Mouse (Mus musculus): ENCODE measurements around the gene Eno1. TPM values are rescaled to one million over a fixed set of nuclear protein-coding genes. Genes with fewer than 3 reads are reported as not detected.
"Not testable (repeated sequence)": the region's sequence is repeated elsewhere in the genome, so short reads cannot be mapped to it uniquely, and the experiment has no call there.

The Eno1 gene
- polyA plus RNA-seq, 1 experiment from 2014 or later = 2,045 TPM

DNA sequence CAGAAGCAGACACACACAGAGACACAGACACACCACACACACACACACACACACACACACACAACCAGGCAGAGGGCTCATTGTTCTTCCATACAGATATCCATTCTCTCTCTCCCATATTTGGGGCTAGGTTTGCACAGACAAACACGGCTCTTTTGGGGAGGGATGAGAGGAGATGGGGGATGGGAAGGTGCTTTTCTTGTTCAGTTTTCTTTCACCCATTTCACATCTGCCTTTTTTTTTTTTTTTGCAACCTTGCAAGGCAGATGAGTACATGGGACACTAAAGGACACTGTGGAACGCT lies 46.8 kb downstream of the Eno1 start:
- Histone ChIP-seq H3K4me2 (replicated peaks; ENCODE audit: low read depth, low read length) (peak overlapping the region; percentile 56), H3K4me1 (ENCODE audit: insufficient read depth, low read length) (peaks cover 34% of the 10 kb centered on the region), H3K9me3 (ENCODE audit: low read length) (no peaks in the 10 kb centered on the region), H3K27ac (ENCODE audit: low read length) (peak overlapping the region; percentile 6; the same call in 1 of the 2 replicates), H3K27me3 (ENCODE audit: insufficient read depth, low read length) (no peaks in the 10 kb centered on the region), H3K4me3 (ENCODE audit: low read length) (peak overlapping the region; percentile 98), H3K9ac (replicated peaks; ENCODE audit: low read length) (peak overlapping the region; percentile 19), H3K36me3 (ENCODE audit: insufficient read depth, low read length) (no peaks in the 10 kb centered on the region)
- ATAC-seq (ENCODE audit: low FRiP score, low TSS enrichment) = no peak
- 21% methylated on average over 2 of the region's 2 CpGs for WGBS

DNA sequence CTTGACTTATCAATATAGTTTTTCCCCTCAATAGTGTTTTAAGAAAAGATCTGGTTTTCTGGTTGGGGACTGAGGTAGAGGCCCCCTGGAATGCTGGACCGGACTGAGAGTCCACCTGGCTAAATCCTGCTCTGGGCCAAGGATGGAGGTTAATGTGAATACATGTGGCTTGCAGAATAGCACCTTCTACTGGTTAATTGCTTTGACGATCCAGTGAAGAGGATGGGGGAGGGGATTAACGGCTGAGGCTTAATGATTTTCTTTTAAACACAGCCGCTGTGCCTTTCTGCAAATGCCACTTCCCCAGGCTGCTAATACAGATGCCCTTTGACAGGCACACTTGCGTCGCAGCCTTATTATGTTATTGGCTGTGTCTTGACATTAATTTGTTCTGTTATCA lies 47.5 kb downstream of the Eno1 start:
- peaks cover 37% of the 10 kb centered on the region for H3K4me1 ChIP-seq (ENCODE audit: insufficient read depth, low read length)
- peak overlapping the region; percentile 98; the same call in 1 of the 2 replicates for H3K4me3 ChIP-seq (ENCODE audit: low read length)
- H3K27ac ChIP-seq (ENCODE audit: low read length) = no peak overlapping the region
- no peak overlapping the region for H3K9ac ChIP-seq (replicated peaks; ENCODE audit: low read length)
- no peaks in the 10 kb centered on the region for H3K27me3 ChIP-seq (ENCODE audit: insufficient read depth, low read length)
- 8% methylated on average over 6 of the region's 6 CpGs for WGBS
- ATAC-seq (ENCODE audit: low FRiP score, low TSS enrichment) = no peak
- H3K36me3 ChIP-seq (ENCODE audit: insufficient read depth, low read length) = no peaks in the 10 kb centered on the region
- peak overlapping the region; percentile 56 for H3K4me2 ChIP-seq (replicated peaks; ENCODE audit: low read depth, low read length)
- no peaks in the 10 kb centered on the region for H3K9me3 ChIP-seq (ENCODE audit: low read length)

DNA sequence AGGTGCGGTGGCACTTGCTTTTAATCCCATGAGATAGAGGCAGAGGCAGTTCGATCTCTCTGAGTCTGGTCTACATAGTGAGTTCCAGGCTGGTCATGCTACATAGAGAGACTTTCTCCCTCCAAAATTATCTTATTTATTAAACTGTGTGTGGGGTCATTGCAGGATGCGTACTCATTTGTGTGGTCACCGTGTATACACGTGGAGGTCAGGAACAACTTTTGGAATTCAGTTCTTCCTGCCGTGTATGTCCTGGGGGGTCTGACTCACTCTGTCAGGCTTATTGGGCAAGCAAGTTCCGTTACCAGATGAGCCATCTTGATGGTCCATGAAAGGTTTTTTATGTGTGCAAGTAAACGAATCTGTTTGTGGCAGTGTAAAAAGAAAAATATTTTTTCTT lies 50.5 kb downstream of the Eno1 start:
- H3K4me2 ChIP-seq (replicated peaks; ENCODE audit: low read depth, low read length) = no peak overlapping the region
- 0 out of 2 replicates have a peak, but pooled peaks cover 3% of the 10 kb centered on the region for H3K9me3 ChIP-seq (ENCODE audit: low read length)
- H3K27ac ChIP-seq (ENCODE audit: low read length) = no peak overlapping the region
- peaks cover 41% of the 10 kb centered on the region for H3K4me1 ChIP-seq (ENCODE audit: insufficient read depth, low read length)
- H3K36me3 ChIP-seq (ENCODE audit: insufficient read depth, low read length) = peaks cover 9% of the 10 kb centered on the region; the same call in 1 of the 2 replicates
- no peak overlapping the region for H3K4me3 ChIP-seq (ENCODE audit: low read length)
- no peak overlapping the region for H3K9ac ChIP-seq (replicated peaks; ENCODE audit: low read length)
- ATAC-seq (ENCODE audit: low FRiP score, low TSS enrichment) = no peak
- no peaks in the 10 kb centered on the region for H3K27me3 ChIP-seq (ENCODE audit: insufficient read depth, low read length)
- WGBS = 72% methylated on average over 8 of the region's 8 CpGs

DNA sequence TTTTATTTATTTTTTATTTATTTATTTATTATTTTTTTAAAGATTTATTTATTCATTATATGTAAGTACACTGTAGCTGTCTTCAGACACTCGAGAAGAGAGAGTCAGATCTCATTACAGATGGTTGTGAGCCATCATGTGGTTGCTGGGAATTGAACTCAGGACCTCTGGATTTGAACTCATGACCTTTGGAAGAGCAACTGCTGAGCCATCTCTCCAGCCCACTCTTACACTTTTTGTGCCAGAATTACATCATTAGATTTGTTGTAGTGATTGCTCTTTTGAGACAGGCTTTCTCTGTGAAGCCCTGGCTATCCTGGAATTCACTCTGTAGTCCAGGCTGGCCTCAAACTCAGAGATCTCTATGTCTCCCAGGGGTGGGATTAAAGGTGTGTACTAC lies 50.9 kb downstream of the Eno1 start:
- not testable (repeated sequence) for H3K27me3 ChIP-seq (ENCODE audit: insufficient read depth, low read length); H3K4me2 ChIP-seq (replicated peaks; ENCODE audit: low read depth, low read length); ATAC-seq (ENCODE audit: low FRiP score, low TSS enrichment); H3K36me3 ChIP-seq (ENCODE audit: insufficient read depth, low read length); H3K4me3 ChIP-seq (ENCODE audit: low read length); H3K27ac ChIP-seq (ENCODE audit: low read length); H3K9ac ChIP-seq (replicated peaks; ENCODE audit: low read length); H3K9me3 ChIP-seq (ENCODE audit: low read length)
- H3K4me1 ChIP-seq (ENCODE audit: insufficient read depth, low read length) = peaks cover 41% of the 10 kb centered on the region
- 42% methylated on average over 1 of the region's 1 CpGs for WGBS

DNA sequence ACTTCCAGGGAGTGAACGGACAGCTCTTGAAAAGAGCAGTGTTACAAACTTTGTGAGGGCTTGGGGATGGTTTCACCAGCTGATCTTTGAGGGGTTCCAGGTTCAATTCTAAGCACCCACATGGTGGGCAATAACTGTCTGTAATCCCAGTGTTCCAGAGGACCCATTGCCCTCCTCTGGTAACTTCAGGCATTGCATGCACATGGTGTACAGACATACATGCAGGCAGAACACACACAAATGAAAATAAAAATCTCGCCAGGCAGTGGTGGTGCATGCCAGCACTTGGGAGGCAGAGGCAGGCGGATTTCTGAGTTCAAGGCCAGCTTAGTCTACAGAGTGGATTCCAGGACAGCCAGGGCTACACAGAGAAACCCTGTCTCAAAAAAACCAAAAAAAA lies 55.4 kb downstream of the Eno1 start:
- Histone ChIP-seq H3K27me3 (ENCODE audit: insufficient read depth, low read length) (no peaks in the 10 kb centered on the region), H3K9me3 (ENCODE audit: low read length) (0 out of 2 replicates have a peak, but pooled peaks cover 3% of the 10 kb centered on the region), H3K9ac (replicated peaks; ENCODE audit: low read length) (no peak overlapping the region), H3K36me3 (ENCODE audit: insufficient read depth, low read length) (peaks cover 9% of the 10 kb centered on the region; the same call in 1 of the 2 replicates), H3K4me2 (replicated peaks; ENCODE audit: low read depth, low read length) (no peak overlapping the region), H3K4me1 (ENCODE audit: insufficient read depth, low read length) (peaks cover 15% of the 10 kb centered on the region), H3K27ac (ENCODE audit: low read length) (no peak overlapping the region), H3K4me3 (ENCODE audit: low read length) (no peak overlapping the region)
- 95% methylated on average over 3 of the region's 3 CpGs for WGBS
- ATAC-seq (ENCODE audit: low FRiP score, low TSS enrichment) = no peak

DNA sequence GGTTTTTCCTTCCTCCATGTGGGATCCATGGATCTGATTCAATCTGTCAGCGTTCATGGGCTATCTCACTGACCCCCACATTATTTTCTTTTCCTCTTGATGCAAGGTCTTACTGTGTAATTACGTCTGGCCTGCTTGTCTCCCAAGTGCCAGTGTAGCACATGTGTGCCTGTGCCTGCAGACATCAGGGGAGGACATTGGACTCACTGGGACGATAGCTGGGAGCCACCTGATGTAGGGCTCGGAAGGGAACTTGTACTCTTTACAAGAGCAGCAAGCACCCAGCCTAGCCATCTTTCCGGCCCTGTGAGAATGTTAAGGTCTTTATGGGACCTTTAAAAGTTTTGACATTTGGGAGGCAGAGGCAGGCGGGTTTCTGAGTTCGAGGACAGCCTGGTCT lies 58.3 kb downstream of the Eno1 start:
- ATAC-seq (ENCODE audit: low FRiP score, low TSS enrichment) = no peak
- 95% methylated on average over 7 of the region's 7 CpGs for WGBS
- H3K4me2 ChIP-seq (replicated peaks; ENCODE audit: low read depth, low read length) = no peak overlapping the region
- H3K9me3 ChIP-seq (ENCODE audit: low read length) = 0 out of 2 replicates have a peak, but pooled peaks cover 3% of the 10 kb centered on the region
- H3K27me3 ChIP-seq (ENCODE audit: insufficient read depth, low read length) = no peaks in the 10 kb centered on the region
- H3K4me1 ChIP-seq (ENCODE audit: insufficient read depth, low read length) = peaks cover 2% of the 10 kb centered on the region; the same call in 1 of the 2 replicates
- no peak overlapping the region for H3K4me3 ChIP-seq (ENCODE audit: low read length)
- no peak overlapping the region for H3K27ac ChIP-seq (ENCODE audit: low read length)
- peaks cover 9% of the 10 kb centered on the region; the same call in 1 of the 2 replicates for H3K36me3 ChIP-seq (ENCODE audit: insufficient read depth, low read length)
- H3K9ac ChIP-seq (replicated peaks; ENCODE audit: low read length) = no peak overlapping the region

DNA sequence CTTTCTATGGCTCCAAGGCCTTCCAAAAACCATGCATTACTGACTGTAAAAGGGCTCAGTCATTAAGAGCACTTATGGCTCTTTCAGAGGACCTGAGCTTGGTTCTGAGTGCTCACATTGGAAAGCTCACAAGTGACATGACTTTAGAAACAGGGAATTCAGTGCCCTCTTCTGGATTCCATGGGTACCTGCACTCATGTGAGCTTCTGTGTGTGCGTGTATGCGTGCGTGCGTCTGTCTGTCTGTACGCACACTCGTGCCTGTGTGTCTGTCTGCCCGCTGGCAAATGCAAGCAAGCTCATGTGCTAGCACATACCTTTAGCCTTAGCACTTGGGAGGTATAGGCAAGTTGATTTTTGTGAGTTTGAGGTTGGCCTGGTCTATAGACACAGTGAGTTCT lies 59.4 kb downstream of the Eno1 start:
- H3K36me3 ChIP-seq (ENCODE audit: insufficient read depth, low read length) = peaks cover 12% of the 10 kb centered on the region; the same call in 1 of the 2 replicates
- no peak for ATAC-seq (ENCODE audit: low FRiP score, low TSS enrichment)

More for the DNA sequence above, 59.4 kb downstream of the Eno1 start:
- Histone ChIP-seq H3K27ac (ENCODE audit: low read length) (no peak overlapping the region), H3K27me3 (ENCODE audit: insufficient read depth, low read length) (no peaks in the 10 kb centered on the region), H3K4me1 (ENCODE audit: insufficient read depth, low read length) (peaks cover 2% of the 10 kb centered on the region; the same call in 1 of the 2 replicates), H3K4me3 (ENCODE audit: low read length) (no peak overlapping the region), H3K4me2 (replicated peaks; ENCODE audit: low read depth, low read length) (no peak overlapping the region), H3K9ac (replicated peaks; ENCODE audit: low read length) (no peak overlapping the region), H3K9me3 (ENCODE audit: low read length) (0 out of 2 replicates have a peak, but pooled peaks cover 3% of the 10 kb centered on the region)
- 97% methylated on average over 7 of the region's 7 CpGs for WGBS

Other genes starting within 250 kb of the Eno1 start
- 22.8 and 24.7 TPM in 2 replicates for gene H6pd, start 227.7 kb upstream of the Eno1 start, polyA plus RNA-seq (2015; fragmentation: Nextera tagmentation; extraction: Ambion mirVana)
- 0.40 and 0.51 TPM in 2 replicates for gene Gpr157, start 149.4 kb upstream of the Eno1 start, polyA plus RNA-seq (2015; fragmentation: Nextera tagmentation; extraction: Ambion mirVana)
- 2.2 and 2.5 TPM in 2 replicates for gene Slc2a5, start 117.4 kb upstream of the Eno1 start, polyA plus RNA-seq (2015; fragmentation: Nextera tagmentation; extraction: Ambion mirVana)
- gene Slc2a7, start 87.7 kb upstream of the Eno1 start, polyA plus RNA-seq (2015; fragmentation: Nextera tagmentation; extraction: Ambion mirVana) = not detected in 2 replicates
- 0.29 TPM in 1 of 2 replicates, not detected in the other for gene Car6, start 35.4 kb upstream of the Eno1 start, polyA plus RNA-seq (2015; fragmentation: Nextera tagmentation; extraction: Ambion mirVana)
- 30.7 and 40.6 TPM in 2 replicates for gene Rere, start 44.9 kb downstream of the Eno1 start, polyA plus RNA-seq (2015; fragmentation: Nextera tagmentation; extraction: Ambion mirVana)

Measured in kidney, embryonic 16.5 days (tissue).